Mouse (Mus musculus) embryo, embryonic 11 days (tissue): ENCODE data around the gene Rnf135.
"Not testable (repeated sequence)": the region's sequence is repeated elsewhere in the genome, so short reads cannot be mapped to it uniquely, and the experiment has no call there.

Experiments used
- DNase-seq: peaks from one replicate; pipeline ENCODE4 v3.0.0-alpha.2; 2015

Rnf135 gene

GRCm38 (mm10) chr11:80183705-80184255, at the start of gene Rnf135:
TSS of gene Rnf135 (plus strand) at chr11:80183851.
- DNase-seq: peak; percentile 85

GRCm38 (mm10) chr11:80134744-80135143, 48.9 kb upstream of the Rnf135 start:
- no peak for DNase-seq

- no peak for DNase-seq
These were observed 47.5 kb upstream of the Rnf135 start for GRCm38 (mm10) chr11:80135954-80136683.

GRCm38 (mm10) chr11:80136786-80137185, 46.9 kb upstream of the Rnf135 start:
- no peak for DNase-seq

- DNase-seq: no peak
These were observed 45.9 kb upstream of the Rnf135 start for GRCm38 (mm10) chr11:80137773-80138172.

- DNase-seq: peak; percentile 93
These were observed 41.7 kb upstream of the Rnf135 start, which contains the start of gene Tefm for GRCm38 (mm10) chr11:80141825-80142521. TSS of gene Tefm (minus strand) at chr11:80142175.

GRCm38 (mm10) chr11:80142872-80143271, 40.8 kb upstream of the Rnf135 start:
- no peak for DNase-seq

- DNase-seq: no peak
These were observed 37.8 kb upstream of the Rnf135 start for GRCm38 (mm10) chr11:80145787-80146275.

- DNase-seq: peak; percentile 13
These were observed 35.9 kb upstream of the Rnf135 start for GRCm38 (mm10) chr11:80147748-80148147.

- DNase-seq: no peak
These were observed 35.3 kb upstream of the Rnf135 start for GRCm38 (mm10) chr11:80148313-80148712.

GRCm38 (mm10) chr11:80148974-80149373, 34.7 kb upstream of the Rnf135 start:
- DNase-seq: not testable (repeated sequence)

GRCm38 (mm10) chr11:80149412-80150023, 34.1 kb upstream of the Rnf135 start:
- no peak for DNase-seq

GRCm38 (mm10) chr11:80150566-80150965, 33.1 kb upstream of the Rnf135 start:
- DNase-seq: no peak

GRCm38 (mm10) chr11:80151541-80151940, 32.1 kb upstream of the Rnf135 start:
- DNase-seq: no peak

GRCm38 (mm10) chr11:80152376-80152775, 31.3 kb upstream of the Rnf135 start:
- no peak for DNase-seq

GRCm38 (mm10) chr11:80153857-80154495, 29.7 kb upstream of the Rnf135 start, which contains the start of gene Adap2:
TSS of gene Adap2 (plus strand) at chr11:80154105.
- DNase-seq: peak; percentile 87

GRCm38 (mm10) chr11:80154501-80154900, 29.1 kb upstream of the Rnf135 start:
- DNase-seq: no peak

- no peak for DNase-seq
These were observed 28.1 kb upstream of the Rnf135 start for GRCm38 (mm10) chr11:80155541-80155940.

- no peak for DNase-seq
These were observed 27.7 kb upstream of the Rnf135 start for GRCm38 (mm10) chr11:80155961-80156360.

GRCm38 (mm10) chr11:80156841-80157240, 26.8 kb upstream of the Rnf135 start:
- no peak for DNase-seq

GRCm38 (mm10) chr11:80159018-80159417, 24.6 kb upstream of the Rnf135 start:
- no peak for DNase-seq

GRCm38 (mm10) chr11:80161041-80161440, 22.6 kb upstream of the Rnf135 start:
- no peak for DNase-seq
